Mouse (Mus musculus): ENCODE data around the gene Ubap1l.

The Ubap1l gene

GRCm38 (mm10) chr9:65411326-65411725 lies 50.5 kb downstream of the Ubap1l start:
- no peak for DNase-seq

DNA sequence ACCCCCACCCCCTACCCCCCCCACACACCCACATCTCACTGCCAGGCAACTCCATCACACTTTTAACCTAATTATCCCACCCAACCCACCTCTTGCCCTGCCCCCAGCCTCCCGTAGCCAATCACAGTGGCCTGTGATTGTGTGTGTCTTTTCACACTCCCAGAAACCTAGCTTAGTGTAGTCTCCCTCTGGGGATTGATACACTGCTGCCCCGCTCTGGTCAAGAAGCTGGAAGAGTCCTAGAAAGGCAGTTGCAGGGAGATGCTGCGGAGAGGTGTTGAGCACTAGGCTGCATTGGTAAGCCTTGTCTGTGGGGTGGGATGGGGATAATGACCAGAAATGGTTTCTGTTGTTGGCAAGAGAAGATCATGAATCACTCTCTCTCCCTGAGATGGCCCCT lies 56.9 kb downstream of the Ubap1l start:
- no peak for DNase-seq

DNA sequence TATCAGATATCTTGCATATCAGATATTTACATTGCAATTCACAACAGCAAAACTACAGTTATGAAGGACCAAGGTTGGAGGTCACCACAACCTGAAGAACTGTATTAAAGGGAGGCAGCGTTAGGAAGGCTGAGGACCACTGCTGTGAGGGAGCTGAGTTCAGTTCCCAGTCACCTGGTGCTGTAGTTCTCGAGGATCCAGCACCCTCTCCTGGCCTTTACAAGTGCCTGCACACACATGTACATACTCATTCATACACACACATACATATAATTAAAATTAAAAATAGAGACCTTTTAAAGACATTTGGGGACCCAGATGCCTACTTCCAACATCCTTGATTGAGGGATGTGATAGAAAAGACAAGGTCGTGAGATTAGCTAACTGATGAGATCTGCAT lies 58.8 kb downstream of the Ubap1l start:
- no peak for DNase-seq

GRCm38 (mm10) chr9:65422760-65423501 lies 62.1 kb downstream of the Ubap1l start, which contains the start of gene Slc51b:
Gene Slc51b (minus strand): TSS chr9:65422955.
- no peak for DNase-seq

DNA sequence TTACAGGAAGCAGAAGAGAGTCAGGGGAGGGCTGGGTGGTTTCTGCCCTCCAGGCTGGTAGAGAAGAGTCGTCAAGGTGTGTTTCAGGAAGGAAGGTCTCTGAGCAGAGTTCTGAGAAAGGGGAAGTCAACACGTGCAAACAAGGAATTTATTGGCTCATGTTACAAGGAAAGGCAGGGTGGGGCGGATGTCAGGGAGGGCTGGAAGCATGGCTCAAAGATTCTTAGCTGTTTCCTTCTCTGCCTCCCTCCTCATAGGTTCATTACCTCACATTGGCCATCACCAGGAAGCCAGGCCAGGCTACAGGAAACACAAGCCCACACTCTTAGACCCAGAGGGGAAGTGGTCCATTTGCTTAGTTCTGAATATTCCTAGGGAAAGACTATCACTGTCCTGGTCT lies 63.6 kb downstream of the Ubap1l start:
- DNase-seq = no peak

DNA sequence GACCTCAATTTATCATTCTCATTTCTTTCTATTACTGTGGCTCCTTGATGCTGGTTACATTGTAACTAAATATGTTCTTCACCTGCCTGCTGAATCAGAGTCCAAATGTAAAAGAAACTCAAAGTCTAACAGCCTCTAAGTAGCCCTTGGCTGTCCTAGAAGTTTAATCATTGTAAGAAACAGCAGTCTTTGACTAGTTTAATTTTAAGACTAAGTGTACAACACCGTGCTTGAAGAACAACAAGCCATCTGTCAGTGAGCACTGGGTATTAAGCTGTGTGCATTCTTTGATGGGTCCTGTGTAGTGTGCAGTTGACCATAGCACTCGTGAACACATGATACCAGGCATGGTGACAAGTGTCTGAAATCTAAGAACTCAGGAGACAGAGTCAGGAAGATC lies 66.7 kb downstream of the Ubap1l start:
- no peak for DNase-seq

DNA sequence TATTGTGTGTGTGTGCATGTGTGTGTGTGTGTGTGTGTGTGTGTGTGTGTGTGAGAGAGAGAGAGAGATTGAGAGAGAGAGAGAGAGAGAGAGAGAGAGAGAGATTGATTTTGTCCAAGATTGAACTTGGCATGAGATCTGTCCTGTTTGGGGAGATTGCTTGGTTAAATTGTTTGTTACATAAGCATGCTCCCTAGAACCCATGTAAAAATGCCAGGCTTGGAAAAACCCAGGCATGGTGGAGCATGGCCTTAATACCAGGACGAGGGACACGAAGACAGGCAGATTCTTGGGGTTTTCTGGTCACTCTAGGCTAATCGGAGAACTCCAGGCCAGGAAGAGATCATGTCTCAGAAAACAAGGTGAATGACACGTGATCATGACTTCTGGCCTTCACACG lies 67.2 kb downstream of the Ubap1l start:
- no peak for DNase-seq

Measured in right cerebral cortex, postnatal 14 days (tissue).